Mouse (Mus musculus) limb, embryonic 10.5 days (tissue): ENCODE data around the gene Ppp6r3. TPM values are rescaled to one million over a fixed set of nuclear protein-coding genes. Genes with fewer than 3 reads are reported as not detected.

Source experiments
- polyA plus RNA-seq: library from polyadenylated mRNA; unstranded; fragments of >200 nt; fragmentation: Nextera tagmentation; extraction: Ambion mirVana; gene quantifications from 2 replicates; pipeline ENCODE4 v1.2.1, GENCODE M21; 2016

Ppp6r3 gene
- polyA plus RNA-seq, 1 experiment from 2014 or later = 82.4 TPM

Other genes starting within 250 kb of the Ppp6r3 start
- 0.20 TPM in 2 replicates for gene Tesmin, start 186.9 kb downstream of the Ppp6r3 start, polyA plus RNA-seq
- gene Gal, start 161.2 kb downstream of the Ppp6r3 start, polyA plus RNA-seq = 1.6 TPM in 2 replicates
- 6.6 and 8.2 TPM in 2 replicates for gene Lrp5, start 110.8 kb upstream of the Ppp6r3 start, polyA plus RNA-seq
- gene 1810055G02Rik, start 132.5 kb upstream of the Ppp6r3 start, polyA plus RNA-seq = 43.8 and 47.2 TPM in 2 replicates
- 21.4 and 29.2 TPM in 2 replicates for gene Kmt5b, start 191.7 kb upstream of the Ppp6r3 start, polyA plus RNA-seq